Mouse (Mus musculus): ENCODE measurements around the gene Xrn1. TPM values are rescaled to one million over a fixed set of nuclear protein-coding genes. Genes with fewer than 3 reads are reported as not detected.
"Not testable (repeated sequence)": the region's sequence is repeated elsewhere in the genome, so short reads cannot be mapped to it uniquely, and the experiment has no call there.

Gene Xrn1
- polyA plus RNA-seq, 1 experiment from 2014 or later, result 13.9 TPM

GRCm38 (mm10) chr9:96063083-96063802, 108.7 kb downstream of the Xrn1 start:
- DNase-seq (ENCODE audit: low spot score) (no peak), ATAC-seq (ENCODE audit: insufficient read depth, low FRiP score, low TSS enrichment) (no peak)
- Histone ChIP-seq H3K36me3 (ENCODE audit: control insufficient read depth, insufficient read depth, low read length) (0 out of 2 replicates have a peak, but pooled peaks cover 2% of the 10 kb centered on the region), H3K27ac (ENCODE audit: low read depth, low read length) (no peak overlapping the region), H3K4me1 (ENCODE audit: control insufficient read depth, insufficient read depth, low read length) (no peaks in the 10 kb centered on the region), H3K9ac (ENCODE audit: low read length) (no peak overlapping the region), H3K4me3 (ENCODE audit: low read depth, low read length) (no peak overlapping the region), H3K27me3 (ENCODE audit: control insufficient read depth, insufficient read depth, low read length) (no peaks in the 10 kb centered on the region), H3K9me3 (ENCODE audit: control insufficient read depth, low read length) (no peaks in the 10 kb centered on the region), H3K4me2 (ENCODE audit: low read depth) (no peak overlapping the region)
- WGBS, result 90% methylated on average over 2 of the region's 2 CpGs

GRCm38 (mm10) chr9:96063803-96064475, 109.4 kb downstream of the Xrn1 start:
- H3K36me3 ChIP-seq (ENCODE audit: control insufficient read depth, insufficient read depth, low read length), result no peaks in the 10 kb centered on the region
- no peaks in the 10 kb centered on the region for H3K27me3 ChIP-seq (ENCODE audit: control insufficient read depth, insufficient read depth, low read length)
- H3K4me1 ChIP-seq (ENCODE audit: control insufficient read depth, insufficient read depth, low read length), result no peaks in the 10 kb centered on the region
- WGBS, result 75% methylated on average over 5 of the region's 5 CpGs
- DNase-seq (ENCODE audit: low spot score), result no peak
- no peak for ATAC-seq (ENCODE audit: insufficient read depth, low FRiP score, low TSS enrichment)
- no peak overlapping the region for H3K27ac ChIP-seq (ENCODE audit: low read depth, low read length)
- H3K4me2 ChIP-seq (ENCODE audit: low read depth), result no peak overlapping the region
- no peaks in the 10 kb centered on the region for H3K9me3 ChIP-seq (ENCODE audit: control insufficient read depth, low read length)
- no peak overlapping the region for H3K4me3 ChIP-seq (ENCODE audit: low read depth, low read length)
- H3K9ac ChIP-seq (ENCODE audit: low read length), result no peak overlapping the region

- Histone ChIP-seq H3K9me3 (ENCODE audit: control insufficient read depth, low read length) (no peaks in the 10 kb centered on the region), H3K36me3 (ENCODE audit: control insufficient read depth, insufficient read depth, low read length) (no peaks in the 10 kb centered on the region), H3K4me2 (ENCODE audit: low read depth) (no peak overlapping the region), H3K4me1 (ENCODE audit: control insufficient read depth, insufficient read depth, low read length) (no peaks in the 10 kb centered on the region), H3K9ac (ENCODE audit: low read length) (no peak overlapping the region), H3K27ac (ENCODE audit: low read depth, low read length) (no peak overlapping the region), H3K4me3 (ENCODE audit: low read depth, low read length) (no peak overlapping the region), H3K27me3 (ENCODE audit: control insufficient read depth, insufficient read depth, low read length) (no peaks in the 10 kb centered on the region)
- ATAC-seq (ENCODE audit: insufficient read depth, low FRiP score, low TSS enrichment) (no peak), DNase-seq (ENCODE audit: low spot score) (no peak)
- 86% methylated on average over 2 of the region's 2 CpGs for WGBS
Observed at GRCm38 (mm10) chr9:96067507-96067906, 112.9 kb downstream of the Xrn1 start.

GRCm38 (mm10) chr9:96078752-96079315, 124.3 kb downstream of the Xrn1 start:
- Histone ChIP-seq H3K4me1 (ENCODE audit: control insufficient read depth, insufficient read depth, low read length) (no peaks in the 10 kb centered on the region), H3K4me2 (ENCODE audit: low read depth) (no peak overlapping the region), H3K27me3 (ENCODE audit: control insufficient read depth, insufficient read depth, low read length) (no peaks in the 10 kb centered on the region), H3K9ac (ENCODE audit: low read length) (no peak overlapping the region), H3K36me3 (ENCODE audit: control insufficient read depth, insufficient read depth, low read length) (no peaks in the 10 kb centered on the region), H3K27ac (ENCODE audit: low read depth, low read length) (no peak overlapping the region), H3K9me3 (ENCODE audit: control insufficient read depth, low read length) (no peaks in the 10 kb centered on the region), H3K4me3 (ENCODE audit: low read depth, low read length) (no peak overlapping the region)
- DNase-seq (ENCODE audit: low spot score) (no peak), ATAC-seq (ENCODE audit: insufficient read depth, low FRiP score, low TSS enrichment) (no peak)
- WGBS, result 89% methylated on average over 13 of the region's 13 CpGs

GRCm38 (mm10) chr9:96085293-96085692, 130.7 kb downstream of the Xrn1 start:
- WGBS, result 92% methylated on average over 6 of the region's 6 CpGs

GRCm38 (mm10) chr9:96087671-96088070, 133.1 kb downstream of the Xrn1 start:
- Histone ChIP-seq H3K27ac (ENCODE audit: low read depth, low read length) (no peak overlapping the region), H3K36me3 (ENCODE audit: control insufficient read depth, insufficient read depth, low read length) (no peaks in the 10 kb centered on the region), H3K4me1 (ENCODE audit: control insufficient read depth, insufficient read depth, low read length) (no peaks in the 10 kb centered on the region), H3K4me3 (ENCODE audit: low read depth, low read length) (no peak overlapping the region), H3K9me3 (ENCODE audit: control insufficient read depth, low read length) (no peaks in the 10 kb centered on the region), H3K27me3 (ENCODE audit: control insufficient read depth, insufficient read depth, low read length) (no peaks in the 10 kb centered on the region), H3K4me2 (ENCODE audit: low read depth) (no peak overlapping the region), H3K9ac (ENCODE audit: low read length) (no peak overlapping the region)
- ATAC-seq (ENCODE audit: insufficient read depth, low FRiP score, low TSS enrichment), result no peak
- no peak for DNase-seq (ENCODE audit: low spot score)
- 85% methylated on average over 2 of the region's 2 CpGs for WGBS

More at GRCm38 (mm10) chr9:96085293-96085692, 130.7 kb downstream of the Xrn1 start:
- Histone ChIP-seq H3K36me3 (ENCODE audit: control insufficient read depth, insufficient read depth, low read length) (no peaks in the 10 kb centered on the region), H3K4me1 (ENCODE audit: control insufficient read depth, insufficient read depth, low read length) (no peaks in the 10 kb centered on the region), H3K9ac (ENCODE audit: low read length) (no peak overlapping the region), H3K27ac (ENCODE audit: low read depth, low read length) (no peak overlapping the region), H3K4me2 (ENCODE audit: low read depth) (no peak overlapping the region), H3K9me3 (ENCODE audit: control insufficient read depth, low read length) (no peaks in the 10 kb centered on the region), H3K27me3 (ENCODE audit: control insufficient read depth, insufficient read depth, low read length) (no peaks in the 10 kb centered on the region), H3K4me3 (ENCODE audit: low read depth, low read length) (no peak overlapping the region)
- DNase-seq (ENCODE audit: low spot score), result no peak
- no peak for ATAC-seq (ENCODE audit: insufficient read depth, low FRiP score, low TSS enrichment)

GRCm38 (mm10) chr9:96088456-96088855, 133.9 kb downstream of the Xrn1 start:
- not testable (repeated sequence) for H3K27me3 ChIP-seq (ENCODE audit: control insufficient read depth, insufficient read depth, low read length); H3K27ac ChIP-seq (ENCODE audit: low read depth, low read length); H3K36me3 ChIP-seq (ENCODE audit: control insufficient read depth, insufficient read depth, low read length); H3K4me1 ChIP-seq (ENCODE audit: control insufficient read depth, insufficient read depth, low read length); DNase-seq (ENCODE audit: low spot score); H3K4me3 ChIP-seq (ENCODE audit: low read depth, low read length); H3K9ac ChIP-seq (ENCODE audit: low read length); ATAC-seq (ENCODE audit: insufficient read depth, low FRiP score, low TSS enrichment); H3K9me3 ChIP-seq (ENCODE audit: control insufficient read depth, low read length); H3K4me2 ChIP-seq (ENCODE audit: low read depth)
- WGBS, result 84% methylated on average over 3 of the region's 3 CpGs

GRCm38 (mm10) chr9:96092637-96093036, 138.1 kb downstream of the Xrn1 start:
- not testable (repeated sequence) for ATAC-seq (ENCODE audit: insufficient read depth, low FRiP score, low TSS enrichment); H3K27ac ChIP-seq (ENCODE audit: low read depth, low read length); DNase-seq (ENCODE audit: low spot score); H3K4me1 ChIP-seq (ENCODE audit: control insufficient read depth, insufficient read depth, low read length); H3K9me3 ChIP-seq (ENCODE audit: control insufficient read depth, low read length); H3K4me2 ChIP-seq (ENCODE audit: low read depth); H3K9ac ChIP-seq (ENCODE audit: low read length); H3K4me3 ChIP-seq (ENCODE audit: low read depth, low read length); H3K36me3 ChIP-seq (ENCODE audit: control insufficient read depth, insufficient read depth, low read length); H3K27me3 ChIP-seq (ENCODE audit: control insufficient read depth, insufficient read depth, low read length)
- 89% methylated on average over 10 of the region's 10 CpGs for WGBS

- no peak overlapping the region for H3K4me2 ChIP-seq (ENCODE audit: low read depth)
- no peaks in the 10 kb centered on the region for H3K9me3 ChIP-seq (ENCODE audit: control insufficient read depth, low read length)
- ATAC-seq (ENCODE audit: insufficient read depth, low FRiP score, low TSS enrichment) (no peak), DNase-seq (ENCODE audit: low spot score) (no peak)
- H3K4me1 ChIP-seq (ENCODE audit: control insufficient read depth, insufficient read depth, low read length), result no peaks in the 10 kb centered on the region
- H3K27ac ChIP-seq (ENCODE audit: low read depth, low read length), result no peak overlapping the region
- no peaks in the 10 kb centered on the region for H3K27me3 ChIP-seq (ENCODE audit: control insufficient read depth, insufficient read depth, low read length)
- H3K9ac ChIP-seq (ENCODE audit: low read length), result no peak overlapping the region
- H3K4me3 ChIP-seq (ENCODE audit: low read depth, low read length), result no peak overlapping the region
- WGBS, result 90% methylated on average over 1 of the region's 1 CpGs
- no peaks in the 10 kb centered on the region for H3K36me3 ChIP-seq (ENCODE audit: control insufficient read depth, insufficient read depth, low read length)
Observed at GRCm38 (mm10) chr9:96093221-96093620, 138.7 kb downstream of the Xrn1 start.

Data from neural tube, embryonic 11.5 days (tissue).